Mouse (Mus musculus): Measurements from ENCODE around the gene Orai1. TPM values are rescaled to one million over a fixed set of nuclear protein-coding genes. Genes with fewer than 3 reads are reported as not detected.
"Not testable (repeated sequence)": the region's sequence is repeated elsewhere in the genome, so short reads cannot be mapped to it uniquely, and the experiment has no call there.

The Orai1 gene
- polyA plus RNA-seq, 1 experiment = 13.3 TPM

DNA sequence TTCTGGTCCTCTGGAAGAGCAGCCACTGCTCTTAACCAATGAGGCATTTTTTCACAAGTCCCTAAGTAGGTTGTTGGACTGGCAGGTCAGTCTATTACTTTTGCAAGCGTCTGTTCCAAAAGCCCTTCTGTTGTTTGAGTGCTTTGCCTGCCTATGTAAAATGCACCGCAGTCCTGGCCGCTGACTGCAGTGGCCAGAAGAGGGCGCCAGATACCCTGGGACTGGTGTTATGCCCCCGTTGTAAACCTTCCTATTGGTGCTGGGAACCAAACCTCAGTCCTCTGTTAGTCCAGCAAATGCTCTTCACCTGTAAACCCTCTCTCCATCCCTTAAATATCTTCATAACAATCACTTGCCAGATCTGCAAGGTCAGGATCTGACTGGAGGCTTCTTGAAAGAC is 36.9 kb downstream of the Orai1 start:
- Histone ChIP-seq H3K9me3 (replicated peaks; ENCODE audit: control insufficient read depth, insufficient read depth, low read length, poor library complexity, severe bottlenecking) (no peaks in the 10 kb centered on the region), H3K4me1 (ENCODE audit: control insufficient read depth, insufficient read depth, low read length) (no peaks in the 10 kb centered on the region), H3K9ac (ENCODE audit: low read depth, poor library complexity, severe bottlenecking) (no peak overlapping the region), H3K27ac (ENCODE audit: insufficient read depth, low read length) (no peak overlapping the region), H3K27me3 (ENCODE audit: control insufficient read depth, insufficient read depth, low read length, poor library complexity, severe bottlenecking) (no peaks in the 10 kb centered on the region), H3K36me3 (ENCODE audit: control insufficient read depth, insufficient read depth, low read length, poor library complexity, severe bottlenecking) (no peaks in the 10 kb centered on the region), H3K4me3 (ENCODE audit: low read depth, low read length) (no peak overlapping the region)
- TF ChIP-seq POLR2A (IDR thresholded peaks at IDR 0.05; ENCODE audit: insufficient read depth, low read length) = no peak
- TF ChIP-seq EP300 (IDR thresholded peaks at IDR 0.05; ENCODE audit: insufficient read depth, low read depth, low read length) = no peak
- TF ChIP-seq CTCF (IDR thresholded peaks at IDR 0.05; ENCODE audit: low read depth, low read length) = peak; percentile 75

DNA sequence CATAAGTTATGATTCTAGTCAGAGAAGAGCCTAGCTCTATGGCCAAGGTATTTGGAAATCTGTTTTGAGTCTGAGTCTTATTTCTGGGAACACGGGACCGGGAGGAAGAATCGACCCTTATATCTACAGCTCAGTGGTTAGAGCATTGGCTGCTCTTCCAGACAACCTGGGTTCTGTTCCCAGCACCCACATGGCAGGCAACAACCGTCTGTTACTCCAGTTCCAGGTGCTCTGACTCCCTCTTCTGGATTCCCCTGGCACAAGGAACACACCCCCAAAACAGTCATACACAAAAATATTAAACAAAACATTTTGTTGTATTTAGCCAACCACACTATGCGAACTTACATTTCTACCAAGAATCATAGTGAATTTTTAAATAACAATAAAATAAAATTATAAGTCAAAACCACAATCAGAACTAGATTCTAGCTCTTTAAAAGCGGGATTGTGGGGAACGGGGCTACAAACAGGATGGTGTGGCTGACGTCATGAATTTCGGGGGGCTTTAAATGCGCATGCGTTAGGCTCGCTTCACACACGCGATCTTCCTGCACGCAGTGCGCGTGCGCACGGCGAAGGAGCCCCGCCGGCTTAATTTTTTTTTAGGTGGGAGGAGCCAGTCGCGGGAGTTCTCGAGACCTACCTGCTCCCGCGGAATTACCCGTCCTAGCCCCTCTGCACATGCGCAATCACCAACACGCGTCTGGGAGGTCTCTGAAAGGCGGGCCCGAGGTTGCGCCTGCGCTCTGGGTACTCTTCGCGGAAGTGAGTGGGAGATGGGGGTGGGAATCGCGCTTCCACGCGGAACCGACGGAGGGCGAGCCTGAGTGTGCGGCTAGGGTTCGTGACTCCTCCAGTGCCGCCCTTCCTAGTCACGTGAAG is 42.7 kb downstream of the Orai1 start:
- Histone ChIP-seq H3K27me3 (ENCODE audit: control insufficient read depth, insufficient read depth, low read length, poor library complexity, severe bottlenecking) (no peaks in the 10 kb centered on the region), H3K4me1 (ENCODE audit: control insufficient read depth, insufficient read depth, low read length) (no peaks in the 10 kb centered on the region), H3K27ac (ENCODE audit: insufficient read depth, low read length) (peak overlapping the region; percentile 33; the same call in 1 of the 2 replicates), H3K9ac (ENCODE audit: low read depth, poor library complexity, severe bottlenecking) (peak overlapping the region; percentile 82), H3K36me3 (ENCODE audit: control insufficient read depth, insufficient read depth, low read length, poor library complexity, severe bottlenecking) (no peaks in the 10 kb centered on the region), H3K4me3 (ENCODE audit: low read depth, low read length) (peak overlapping the region; percentile 63), H3K9me3 (replicated peaks; ENCODE audit: control insufficient read depth, insufficient read depth, low read length, poor library complexity, severe bottlenecking) (no peaks in the 10 kb centered on the region)
- TF ChIP-seq POLR2A (IDR thresholded peaks at IDR 0.05; ENCODE audit: insufficient read depth, low read length) (peak; percentile 75), CTCF (IDR thresholded peaks at IDR 0.05; ENCODE audit: low read depth, low read length) (peak; percentile 13), EP300 (IDR thresholded peaks at IDR 0.05; ENCODE audit: insufficient read depth, low read depth, low read length) (no peak)

DNA sequence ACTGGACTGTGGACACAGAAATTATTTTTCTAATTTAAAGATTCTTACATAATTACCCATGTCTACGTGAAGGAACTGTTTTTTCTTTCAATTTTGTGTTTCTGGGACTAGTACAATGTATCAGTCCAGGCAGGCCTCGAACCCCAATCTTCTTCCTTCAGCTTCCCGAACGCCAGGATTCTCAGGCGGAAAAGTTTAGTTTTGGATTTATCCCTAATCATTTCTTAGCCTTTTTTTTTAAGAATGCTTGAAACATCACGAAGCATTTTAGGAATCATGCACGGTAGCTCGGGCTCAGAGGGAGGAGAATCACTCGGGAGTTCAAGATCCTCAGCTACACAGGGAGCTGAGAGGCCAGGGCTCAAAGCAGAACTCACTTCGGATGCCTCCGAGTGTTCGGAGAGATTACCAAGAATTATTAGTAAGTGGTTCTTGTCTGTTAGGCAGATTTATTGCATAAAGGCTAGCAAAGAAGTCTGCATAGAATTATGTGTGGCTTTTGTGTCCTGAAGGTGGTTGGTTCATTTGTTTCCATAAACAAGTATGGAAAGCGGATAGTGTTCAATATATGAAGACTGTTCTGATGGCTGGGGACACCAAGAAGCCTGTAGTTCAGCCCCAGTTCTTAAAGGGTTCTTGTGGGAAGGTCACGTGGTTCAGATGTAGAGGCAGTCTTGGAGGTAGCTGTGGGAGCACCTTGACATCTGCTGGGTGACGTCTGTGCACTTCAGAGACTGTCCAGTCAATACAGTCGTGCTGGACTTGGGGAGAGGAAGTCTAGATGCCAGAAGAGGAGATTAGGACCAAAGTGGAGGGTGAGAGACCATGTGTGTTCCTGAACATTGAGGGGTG is 43.6 kb downstream of the Orai1 start:
- peak overlapping the region; percentile 33; the same call in 1 of the 2 replicates for H3K27ac ChIP-seq (ENCODE audit: insufficient read depth, low read length)

DNA sequence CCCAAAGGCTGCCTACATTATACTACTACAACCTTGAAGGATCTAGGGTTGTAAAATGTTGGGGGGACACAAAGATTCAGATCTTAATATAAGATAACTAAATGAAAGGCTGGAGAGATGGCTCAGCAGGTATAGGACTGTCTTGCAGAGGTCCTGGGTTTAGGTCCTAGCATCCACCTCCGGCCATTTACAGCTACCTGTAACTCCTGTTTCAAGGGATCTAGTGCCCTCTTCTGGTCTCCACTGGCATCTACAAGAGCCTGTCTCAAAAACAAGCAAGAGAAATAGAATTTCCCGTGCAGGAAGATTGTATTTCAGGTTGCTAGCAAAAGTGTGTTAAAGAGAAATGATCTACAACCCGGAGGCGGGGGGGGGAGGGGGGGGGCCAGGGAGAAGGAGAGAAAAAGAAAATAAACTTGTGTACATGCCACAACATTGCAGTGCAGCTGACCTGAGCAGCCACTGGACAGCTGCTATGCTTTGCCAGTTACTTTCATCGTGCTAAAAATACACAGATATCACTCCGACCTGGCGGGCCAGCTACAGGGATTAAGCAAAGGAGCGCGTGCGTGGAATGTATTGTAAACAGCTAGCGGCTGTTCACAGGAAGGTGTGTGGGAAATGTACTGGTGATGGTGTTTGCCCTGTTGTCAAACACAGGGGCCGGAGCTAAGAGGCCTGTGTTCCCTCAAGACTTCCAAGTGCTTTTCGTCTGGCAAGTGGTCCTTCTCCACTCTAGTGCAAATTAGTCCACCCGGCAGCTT is 45.1 kb downstream of the Orai1 start:
- H3K36me3 ChIP-seq (ENCODE audit: control insufficient read depth, insufficient read depth, low read length, poor library complexity, severe bottlenecking) = no peaks in the 10 kb centered on the region
- no peaks in the 10 kb centered on the region for H3K9me3 ChIP-seq (replicated peaks; ENCODE audit: control insufficient read depth, insufficient read depth, low read length, poor library complexity, severe bottlenecking)
- no peak overlapping the region for H3K27ac ChIP-seq (ENCODE audit: insufficient read depth, low read length)
- no peaks in the 10 kb centered on the region for H3K4me1 ChIP-seq (ENCODE audit: control insufficient read depth, insufficient read depth, low read length)
- no peak overlapping the region for H3K9ac ChIP-seq (ENCODE audit: low read depth, poor library complexity, severe bottlenecking)
- H3K4me3 ChIP-seq (ENCODE audit: low read depth, low read length) = no peak overlapping the region
- H3K27me3 ChIP-seq (ENCODE audit: control insufficient read depth, insufficient read depth, low read length, poor library complexity, severe bottlenecking) = no peaks in the 10 kb centered on the region
- TF ChIP-seq EP300 (IDR thresholded peaks at IDR 0.05; ENCODE audit: insufficient read depth, low read depth, low read length) (no peak), CTCF (IDR thresholded peaks at IDR 0.05; ENCODE audit: low read depth, low read length) (peak; percentile 28)

More for the DNA sequence above, 43.6 kb downstream of the Orai1 start:
- Histone ChIP-seq H3K9me3 (replicated peaks; ENCODE audit: control insufficient read depth, insufficient read depth, low read length, poor library complexity, severe bottlenecking) (no peaks in the 10 kb centered on the region), H3K9ac (ENCODE audit: low read depth, poor library complexity, severe bottlenecking) (peak overlapping the region; percentile 82), H3K4me1 (ENCODE audit: control insufficient read depth, insufficient read depth, low read length) (no peaks in the 10 kb centered on the region), H3K27me3 (ENCODE audit: control insufficient read depth, insufficient read depth, low read length, poor library complexity, severe bottlenecking) (no peaks in the 10 kb centered on the region), H3K4me3 (ENCODE audit: low read depth, low read length) (peak overlapping the region; percentile 63), H3K36me3 (ENCODE audit: control insufficient read depth, insufficient read depth, low read length, poor library complexity, severe bottlenecking) (no peaks in the 10 kb centered on the region)
- TF ChIP-seq POLR2A (IDR thresholded peaks at IDR 0.05; ENCODE audit: insufficient read depth, low read length) = no peak

DNA sequence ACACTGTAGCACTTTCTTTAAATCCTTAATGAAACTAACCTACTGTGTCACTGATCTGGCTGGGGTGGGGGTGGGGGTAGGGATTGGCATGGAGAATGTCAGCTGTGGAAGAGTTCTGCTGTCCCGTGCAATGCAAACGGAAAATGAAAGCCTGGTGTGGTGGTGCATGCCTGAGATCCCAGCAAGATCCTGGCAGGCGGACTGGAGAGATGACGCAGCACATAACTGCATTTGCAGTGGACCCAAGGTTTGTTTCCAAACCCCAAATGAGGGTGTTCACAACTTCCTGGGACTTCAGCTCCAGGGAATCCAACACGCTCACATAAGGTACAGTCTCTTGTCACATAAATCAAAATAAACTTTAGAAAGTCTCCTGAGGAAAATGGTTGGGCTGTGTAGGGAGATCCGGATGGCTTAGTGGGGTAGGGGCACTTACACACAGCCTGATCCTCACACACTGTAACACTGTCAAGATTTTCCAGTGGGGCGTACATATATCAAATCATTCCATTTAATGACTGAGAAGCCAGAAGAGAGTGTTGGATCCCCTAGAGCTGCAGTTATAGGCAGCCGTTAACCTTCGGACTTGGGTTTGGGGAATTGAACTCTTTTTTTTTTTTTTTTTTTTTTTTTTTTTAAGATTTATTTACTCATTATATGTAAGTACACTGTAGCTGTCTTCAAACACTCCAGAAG is 46.0 kb downstream of the Orai1 start:
- H3K27me3 ChIP-seq (ENCODE audit: control insufficient read depth, insufficient read depth, low read length, poor library complexity, severe bottlenecking) = no peaks in the 10 kb centered on the region
- H3K36me3 ChIP-seq (ENCODE audit: control insufficient read depth, insufficient read depth, low read length, poor library complexity, severe bottlenecking) = no peaks in the 10 kb centered on the region
- no peaks in the 10 kb centered on the region for H3K9me3 ChIP-seq (replicated peaks; ENCODE audit: control insufficient read depth, insufficient read depth, low read length, poor library complexity, severe bottlenecking)
- no peak overlapping the region for H3K9ac ChIP-seq (ENCODE audit: low read depth, poor library complexity, severe bottlenecking)
- TF ChIP-seq POLR2A (IDR thresholded peaks at IDR 0.05; ENCODE audit: insufficient read depth, low read length) (no peak), EP300 (IDR thresholded peaks at IDR 0.05; ENCODE audit: insufficient read depth, low read depth, low read length) (no peak), CTCF (IDR thresholded peaks at IDR 0.05; ENCODE audit: low read depth, low read length) (no peak)
- no peak overlapping the region for H3K4me3 ChIP-seq (ENCODE audit: low read depth, low read length)
- no peaks in the 10 kb centered on the region for H3K4me1 ChIP-seq (ENCODE audit: control insufficient read depth, insufficient read depth, low read length)
- H3K27ac ChIP-seq (ENCODE audit: insufficient read depth, low read length) = no peak overlapping the region

DNA sequence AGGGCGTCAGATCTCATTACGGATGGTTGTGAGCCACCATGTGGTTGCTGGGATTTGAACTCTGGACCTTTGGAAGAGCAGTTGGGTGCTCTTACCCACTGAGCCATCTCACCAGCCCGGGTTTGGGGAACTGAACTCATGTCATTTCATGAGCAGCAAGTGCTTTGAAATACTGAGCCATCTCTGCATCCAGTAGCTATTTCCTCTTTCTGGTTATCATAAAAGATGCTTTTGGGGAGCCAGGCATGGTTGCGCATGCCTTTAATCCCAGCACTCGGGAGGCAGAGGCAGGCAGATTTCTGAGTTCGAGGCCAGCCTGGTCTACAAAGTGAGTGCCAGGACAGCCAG is 46.5 kb downstream of the Orai1 start:
- not testable (repeated sequence) for H3K27me3 ChIP-seq (ENCODE audit: control insufficient read depth, insufficient read depth, low read length, poor library complexity, severe bottlenecking); H3K4me3 ChIP-seq (ENCODE audit: low read depth, low read length); H3K9ac ChIP-seq (ENCODE audit: low read depth, poor library complexity, severe bottlenecking); H3K36me3 ChIP-seq (ENCODE audit: control insufficient read depth, insufficient read depth, low read length, poor library complexity, severe bottlenecking); H3K4me1 ChIP-seq (ENCODE audit: control insufficient read depth, insufficient read depth, low read length); H3K9me3 ChIP-seq (replicated peaks; ENCODE audit: control insufficient read depth, insufficient read depth, low read length, poor library complexity, severe bottlenecking); H3K27ac ChIP-seq (ENCODE audit: insufficient read depth, low read length)
